Mouse (Mus musculus): ENCODE data around the gene Krt7. TPM values are rescaled to one million over a fixed set of nuclear protein-coding genes. Genes with fewer than 3 reads are reported as not detected.

The Krt7 gene
- polyA plus RNA-seq, 1 experiment from 2014 or later, result 0.18 TPM

DNA sequence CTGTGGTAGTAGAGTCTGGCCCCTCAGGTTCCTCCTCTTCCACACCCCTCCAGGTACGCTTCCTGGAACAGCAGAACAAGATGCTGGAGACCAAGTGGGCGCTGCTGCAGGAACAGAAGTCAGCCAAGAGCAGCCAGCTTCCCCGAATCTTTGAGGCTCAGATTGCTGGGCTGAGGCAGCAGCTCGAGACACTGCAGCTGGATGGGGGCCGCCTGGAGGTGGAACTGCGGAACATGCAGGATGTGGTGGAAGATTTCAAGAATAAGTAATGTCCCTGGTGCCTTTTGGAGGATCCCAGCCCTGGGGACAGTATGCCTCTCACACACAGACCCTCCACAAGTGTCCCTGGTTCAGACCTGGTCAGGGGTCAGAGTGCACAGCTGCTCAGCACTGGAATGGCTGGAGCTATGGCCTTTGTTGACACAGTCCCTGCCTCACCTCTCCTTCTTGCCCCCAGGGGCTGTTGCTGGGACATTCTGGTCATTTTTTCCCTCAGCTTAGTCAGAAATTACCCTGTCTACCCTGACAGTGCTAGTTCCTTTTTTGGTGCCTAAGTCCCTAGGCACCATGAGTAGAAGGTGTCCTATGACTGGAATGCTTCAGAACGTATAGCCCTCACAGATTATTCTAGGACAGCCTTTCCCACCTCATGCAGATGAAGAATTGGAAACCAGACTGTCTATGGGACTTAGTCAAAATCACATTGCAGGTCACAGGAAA, 3.2 kb downstream of the Krt7 start:
- H3K9ac ChIP-seq, result no peak overlapping the region
- H3K27ac ChIP-seq, result no peak overlapping the region
- no peak for ATAC-seq
- peaks cover 39% of the 10 kb centered on the region for H3K27me3 ChIP-seq
- H3K36me3 ChIP-seq (ENCODE audit: poor library complexity, severe bottlenecking), result no peaks in the 10 kb centered on the region
- no peak overlapping the region for H3K4me2 ChIP-seq
- H3K9me3 ChIP-seq (replicated peaks), result no peaks in the 10 kb centered on the region
- 56% methylated on average over 7 of the region's 7 CpGs for WGBS
- H3K4me3 ChIP-seq, result no peak overlapping the region
- no peaks in the 10 kb centered on the region for H3K4me1 ChIP-seq

DNA sequence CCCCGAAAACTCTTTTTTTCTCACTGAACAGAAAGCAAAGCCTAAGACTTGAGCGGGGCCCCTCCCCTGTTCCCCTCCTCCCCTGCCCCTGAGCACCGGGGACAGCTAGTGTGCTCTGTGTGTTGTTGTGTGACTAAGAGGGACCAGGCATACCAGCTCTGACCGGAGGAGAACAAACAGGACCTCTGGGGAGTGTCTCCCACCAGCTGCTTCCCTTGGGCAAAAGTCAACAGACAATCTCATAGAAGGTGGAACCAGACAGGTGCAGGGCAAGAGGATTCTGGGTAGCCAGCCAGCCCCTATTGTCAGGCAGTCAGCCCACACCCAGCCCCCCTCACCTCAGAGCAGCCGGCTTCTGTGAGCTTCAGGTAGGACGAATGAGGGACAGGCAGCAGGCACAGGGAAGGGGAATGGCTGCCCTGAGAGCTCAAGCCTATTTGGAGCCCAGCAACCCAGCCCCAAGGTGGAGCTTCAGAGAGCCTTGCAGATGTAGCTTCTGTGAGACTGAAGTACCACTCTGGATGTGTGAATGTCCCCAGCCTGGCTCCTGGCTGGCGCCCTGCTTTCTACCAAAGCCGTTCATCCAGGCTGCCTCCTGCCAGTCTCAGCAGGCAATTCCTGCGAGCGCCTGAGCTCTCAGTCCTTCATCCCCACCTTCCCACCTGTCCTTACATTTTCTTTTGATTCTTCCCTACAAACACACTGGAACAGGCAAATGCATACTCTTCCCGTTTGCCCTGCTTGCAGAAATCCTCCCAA, 4.1 kb downstream of the Krt7 start:
- Histone ChIP-seq H3K27me3 (peaks cover 39% of the 10 kb centered on the region), H3K4me1 (no peaks in the 10 kb centered on the region), H3K4me3 (no peak overlapping the region), H3K27ac (no peak overlapping the region), H3K9me3 (replicated peaks) (no peaks in the 10 kb centered on the region), H3K4me2 (no peak overlapping the region), H3K36me3 (ENCODE audit: poor library complexity, severe bottlenecking) (no peaks in the 10 kb centered on the region), H3K9ac (no peak overlapping the region)
- no peak for ATAC-seq
- 45% methylated on average over 11 of the region's 11 CpGs for WGBS

GRCm38 (mm10) chr15:101418950-101419349, 8.1 kb downstream of the Krt7 start:
- Histone ChIP-seq H3K9me3 (replicated peaks) (no peaks in the 10 kb centered on the region), H3K36me3 (ENCODE audit: poor library complexity, severe bottlenecking) (no peaks in the 10 kb centered on the region), H3K4me1 (no peaks in the 10 kb centered on the region), H3K4me2 (no peak overlapping the region), H3K27me3 (peaks cover 6% of the 10 kb centered on the region; the same call in 1 of the 2 replicates), H3K4me3 (no peak overlapping the region), H3K27ac (no peak overlapping the region), H3K9ac (no peak overlapping the region)
- 84% methylated on average over 4 of the region's 4 CpGs for WGBS
- no peak for ATAC-seq

DNA sequence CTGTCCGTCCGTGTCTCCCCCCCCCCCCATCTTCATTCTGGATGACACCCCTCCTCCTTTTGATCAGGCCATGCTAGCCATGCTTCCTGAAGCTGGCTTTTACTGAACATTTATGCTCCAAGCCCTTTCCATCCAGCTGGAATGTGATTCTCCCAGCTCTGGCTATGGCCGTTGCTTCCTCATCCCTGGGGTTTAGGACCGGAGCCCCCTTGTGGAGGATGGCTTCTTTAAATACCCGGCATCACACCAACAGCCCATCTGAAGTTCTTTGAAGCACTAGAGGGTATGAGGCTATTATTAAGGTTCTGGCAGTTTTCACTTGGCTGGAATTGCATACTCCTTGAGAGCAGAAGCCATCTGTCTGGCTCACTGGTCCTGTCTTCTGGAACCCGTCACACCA, 10.1 kb downstream of the Krt7 start:
- ATAC-seq, result no peak
- 72% methylated on average over 6 of the region's 6 CpGs for WGBS
- H3K27ac ChIP-seq, result no peak overlapping the region

GRCm38 (mm10) chr15:101424914-101425313, 14.1 kb downstream of the Krt7 start:
- 22% methylated on average over 5 of the region's 5 CpGs for WGBS
- Histone ChIP-seq H3K27ac (no peak overlapping the region), H3K4me3 (no peak overlapping the region), H3K27me3 (no peaks in the 10 kb centered on the region), H3K36me3 (ENCODE audit: poor library complexity, severe bottlenecking) (no peaks in the 10 kb centered on the region), H3K4me1 (no peaks in the 10 kb centered on the region), H3K4me2 (no peak overlapping the region), H3K9ac (no peak overlapping the region), H3K9me3 (replicated peaks) (no peaks in the 10 kb centered on the region)
- no peak for ATAC-seq

More for the DNA sequence above, 10.1 kb downstream of the Krt7 start:
- no peaks in the 10 kb centered on the region for H3K36me3 ChIP-seq (ENCODE audit: poor library complexity, severe bottlenecking)
- no peak overlapping the region for H3K4me3 ChIP-seq
- H3K4me1 ChIP-seq, result no peaks in the 10 kb centered on the region
- H3K4me2 ChIP-seq, result no peak overlapping the region
- H3K9ac ChIP-seq, result no peak overlapping the region
- H3K27me3 ChIP-seq, result no peaks in the 10 kb centered on the region
- no peaks in the 10 kb centered on the region for H3K9me3 ChIP-seq (replicated peaks)

DNA sequence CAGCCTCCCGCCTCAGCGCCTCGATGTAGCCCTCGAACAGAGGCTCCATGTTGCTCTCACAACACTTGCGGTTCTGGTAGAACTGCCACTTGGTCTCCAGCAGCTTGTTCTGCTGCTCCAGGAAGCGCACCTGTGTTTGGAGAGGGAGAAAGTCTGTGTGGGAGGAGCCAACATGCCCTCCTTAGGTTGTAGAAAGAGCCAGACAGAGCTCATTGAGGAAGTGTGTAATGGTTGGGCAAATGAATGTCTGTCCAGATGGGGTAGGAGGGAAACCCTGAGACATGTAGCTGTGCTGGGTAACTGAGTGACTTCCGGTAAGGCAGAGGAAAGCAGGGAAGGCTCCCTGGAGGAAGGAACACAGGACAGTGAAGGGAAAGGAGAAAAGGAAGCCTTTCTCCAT, 25.8 kb downstream of the Krt7 start:
- Histone ChIP-seq H3K9ac (no peak overlapping the region), H3K9me3 (replicated peaks) (no peaks in the 10 kb centered on the region), H3K4me3 (no peak overlapping the region), H3K36me3 (ENCODE audit: poor library complexity, severe bottlenecking) (no peaks in the 10 kb centered on the region), H3K4me1 (peaks cover 7% of the 10 kb centered on the region), H3K4me2 (no peak overlapping the region), H3K27ac (no peak overlapping the region), H3K27me3 (peaks cover 36% of the 10 kb centered on the region)
- ATAC-seq, result no peak
- WGBS, result 96% methylated on average over 7 of the region's 7 CpGs

- Histone ChIP-seq H3K4me3 (peak within 1 kb of the TSS; percentile 37), H3K27ac (no peak within 1 kb of the TSS), H3K9ac (peak within 1 kb of the TSS; percentile 50), H3K27me3 (peaks cover 36% of the 10 kb centered on the region), H3K4me1 (peaks cover 7% of the 10 kb centered on the region), H3K9me3 (replicated peaks) (no peaks in the 10 kb centered on the region), H3K4me2 (peak within 1 kb of the TSS; percentile 71), H3K36me3 (ENCODE audit: poor library complexity, severe bottlenecking) (no peaks in the 10 kb centered on the region)
- no peak for ATAC-seq
- WGBS, result 2% methylated on average over 32 of the region's 34 CpGs
These were observed 27.7 kb downstream of the Krt7 start, which contains the start of gene Krt87 for GRCm38 (mm10) chr15:101438555-101438954. Gene Krt87 (minus strand): TSS chr15:101438804.

GRCm38 (mm10) chr15:101440837-101441236, 30.0 kb downstream of the Krt7 start:
- WGBS, result 78% methylated on average over 4 of the region's 4 CpGs
- Histone ChIP-seq H3K4me3 (no peak overlapping the region), H3K4me1 (peaks cover 7% of the 10 kb centered on the region), H3K27me3 (peaks cover 36% of the 10 kb centered on the region), H3K27ac (no peak overlapping the region), H3K9me3 (replicated peaks) (no peaks in the 10 kb centered on the region), H3K9ac (no peak overlapping the region), H3K36me3 (ENCODE audit: poor library complexity, severe bottlenecking) (no peaks in the 10 kb centered on the region), H3K4me2 (no peak overlapping the region)
- no peak for ATAC-seq

GRCm38 (mm10) chr15:101446572-101446971, 35.7 kb downstream of the Krt7 start:
- whole genome bisulfite sequencing, result 67% methylated on average over 11 of the region's 11 CpGs
- H3K4me2 ChIP-seq, result no peak overlapping the region
- ATAC-seq, result no peak

GRCm38 (mm10) chr15:101447444-101447843, 36.6 kb downstream of the Krt7 start, which contains the start of gene Krt88:
Gene Krt88 (plus strand): TSS chr15:101447744.
- WGBS, result 79% methylated on average over 2 of the region's 2 CpGs
- Histone ChIP-seq H3K27me3 (no peaks in the 10 kb centered on the region), H3K9ac (no peak within 1 kb of the TSS), H3K9me3 (replicated peaks) (no peaks in the 10 kb centered on the region), H3K4me3 (no peak within 1 kb of the TSS), H3K4me1 (0 out of 2 replicates have a peak, but pooled peaks cover 4% of the 10 kb centered on the region), H3K36me3 (ENCODE audit: poor library complexity, severe bottlenecking) (no peaks in the 10 kb centered on the region), H3K4me2 (no peak within 1 kb of the TSS), H3K27ac (no peak within 1 kb of the TSS)
- ATAC-seq, result no peak

More at GRCm38 (mm10) chr15:101446572-101446971, 35.7 kb downstream of the Krt7 start:
- no peak overlapping the region for H3K4me3 ChIP-seq
- H3K9me3 ChIP-seq (replicated peaks), result no peaks in the 10 kb centered on the region
- no peaks in the 10 kb centered on the region for H3K36me3 ChIP-seq (ENCODE audit: poor library complexity, severe bottlenecking)
- H3K27me3 ChIP-seq, result no peaks in the 10 kb centered on the region
- H3K27ac ChIP-seq, result no peak overlapping the region
- 0 out of 2 replicates have a peak, but pooled peaks cover 4% of the 10 kb centered on the region for H3K4me1 ChIP-seq
- H3K9ac ChIP-seq, result no peak overlapping the region

- no peak; the same call in 1 of the 2 replicates for ATAC-seq
- Histone ChIP-seq H3K36me3 (ENCODE audit: poor library complexity, severe bottlenecking) (no peaks in the 10 kb centered on the region), H3K9ac (no peak overlapping the region), H3K4me1 (peaks cover 1% of the 10 kb centered on the region; the same call in 1 of the 2 replicates), H3K4me3 (no peak overlapping the region), H3K27me3 (no peaks in the 10 kb centered on the region), H3K27ac (no peak overlapping the region), H3K4me2 (peak overlapping the region; percentile 27), H3K9me3 (replicated peaks) (peaks cover 8% of the 10 kb centered on the region)
- 7% methylated on average over 13 of the region's 13 CpGs for WGBS
These were observed 42.4 kb downstream of the Krt7 start for GRCm38 (mm10) chr15:101453093-101453736.

- Histone ChIP-seq H3K9me3 (replicated peaks) (peaks cover 8% of the 10 kb centered on the region), H3K27ac (no peak overlapping the region), H3K4me2 (no peak overlapping the region), H3K4me3 (no peak overlapping the region), H3K36me3 (ENCODE audit: poor library complexity, severe bottlenecking) (no peaks in the 10 kb centered on the region), H3K9ac (no peak overlapping the region), H3K27me3 (no peaks in the 10 kb centered on the region), H3K4me1 (peaks cover 9% of the 10 kb centered on the region; the same call in 1 of the 2 replicates)
- ATAC-seq, result no peak
- 91% methylated on average over 8 of the region's 8 CpGs for WGBS
These were observed 43.9 kb downstream of the Krt7 start for GRCm38 (mm10) chr15:101454774-101455173.

Data from forebrain, embryonic 13.5 days (tissue).